Mouse (Mus musculus) heart, postnatal 10 days (tissue): ENCODE data around the gene Gm44965. TPM values are rescaled to one million over a fixed set of nuclear protein-coding genes. Genes with fewer than 3 reads are reported as not detected.

Experiments
- DNase-seq, 2 experiments: peaks; one replicate each; pipeline ENCODE4 v3.0.0; 2021
- intact Hi-C: fragments of 180-260 bp; cut with DNase I; formaldehyde crosslinking; loops from one replicate; pipeline ENCODE4 v1.15.1; 2025
- total RNA-seq, 2 experiments: library from RNA; stranded (reverse); gene quantifications; 2 replicates each; pipeline ENCODE4 v1.2.3; 2021

Gm44965 gene
- 1 to 10 TPM in 1 of 2 experiments, not detected in 1; 5.4 TPM for total RNA-seq

DNA sequence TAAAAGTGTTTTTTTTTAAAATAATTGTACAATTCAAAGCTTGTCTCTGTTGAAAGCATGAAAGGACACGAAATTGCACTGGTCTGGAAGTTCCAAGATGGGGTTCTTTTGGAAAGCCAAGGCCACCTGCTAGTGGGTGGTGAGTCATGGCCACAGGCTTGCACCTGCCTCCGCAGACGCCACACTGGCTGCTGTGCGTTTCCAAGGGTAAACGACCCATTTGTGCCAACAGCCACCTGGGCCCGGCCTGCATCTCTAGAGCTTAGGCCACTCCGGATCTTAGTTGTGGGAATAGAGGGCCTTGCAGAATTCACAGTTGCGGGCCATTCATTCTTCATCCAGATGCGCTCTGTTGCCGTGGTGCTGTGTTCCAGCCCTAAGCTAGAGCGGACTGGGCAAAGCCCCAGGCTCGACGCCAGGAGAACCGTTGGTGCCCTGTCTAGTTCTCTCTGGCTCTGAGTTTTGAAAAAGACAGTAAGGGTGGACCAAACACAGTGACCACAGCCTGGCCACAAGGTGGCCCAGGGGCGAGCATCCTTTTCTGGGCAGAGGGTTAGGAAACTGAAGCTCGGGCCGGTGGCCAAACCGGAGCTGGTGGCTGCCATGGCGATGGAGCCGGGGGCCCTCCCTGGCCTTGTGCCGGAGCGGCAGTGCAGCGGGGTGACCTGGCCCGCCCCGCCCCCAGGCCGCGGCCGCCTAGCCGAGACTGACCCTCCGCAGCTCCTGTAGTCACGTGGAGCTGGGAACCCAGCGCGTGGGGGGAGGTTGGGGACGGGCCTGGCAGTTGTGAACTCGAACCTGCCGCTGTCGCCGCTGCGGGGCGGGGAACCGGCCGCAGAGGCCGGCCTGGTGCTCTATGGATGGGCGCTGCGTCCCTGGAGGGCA is at the start of gene Gm44965, which contains the start of gene Repin1:
Gene Gm44965, plus strand, starts transcription at position 784 of the 885 bp plus-strand sequence.
Gene Repin1, plus strand, starts transcription at position 726 of the 885 bp plus-strand sequence.
- peak; percentile 96 to 97 for DNase-seq
- intact Hi-C loops: no loop called here

DNA sequence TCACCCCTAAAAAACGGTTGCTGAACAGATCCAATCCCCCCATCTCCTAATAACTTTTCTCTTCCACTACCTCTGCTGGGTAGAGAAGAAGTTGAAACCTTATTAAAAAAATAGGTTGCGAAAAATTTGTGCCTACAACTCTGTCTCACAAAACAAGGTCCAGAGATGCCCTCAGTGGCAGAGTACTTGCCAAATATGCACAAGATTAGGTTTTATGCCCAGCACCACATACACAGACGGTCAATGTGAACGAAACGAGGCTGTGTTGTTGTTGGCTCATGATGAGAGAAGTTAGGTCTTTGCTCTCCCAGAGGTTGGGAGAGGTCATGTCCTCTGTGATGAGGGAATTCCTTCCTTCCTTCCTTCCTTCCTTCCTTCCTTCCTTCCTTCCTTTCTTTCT is 48.5 kb upstream of the Gm44965 start:
- intact Hi-C loops: no loop called here
- no peak for DNase-seq

DNA sequence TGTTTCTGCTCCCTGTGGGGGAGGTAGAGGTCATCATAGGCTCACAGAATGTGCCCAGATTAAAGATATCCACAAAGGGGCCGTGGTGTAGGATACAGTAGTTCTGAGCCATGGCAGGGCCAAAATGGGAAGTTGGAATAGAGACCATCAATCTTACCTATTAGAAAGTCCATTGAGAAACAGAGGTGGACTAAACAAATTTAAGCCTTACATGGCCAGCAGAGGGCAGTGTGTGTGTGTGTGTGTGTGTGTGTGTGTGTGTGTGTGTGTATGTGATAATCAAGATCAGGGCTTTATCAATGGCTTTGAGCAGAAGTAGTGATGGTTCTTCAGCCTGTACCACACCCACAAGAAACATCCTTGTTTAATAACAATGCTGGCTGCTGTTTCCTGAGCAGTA is 47.5 kb upstream of the Gm44965 start:
- intact Hi-C loops: loop anchor here (2.0 kb wide), 1 partner anchor 37 kb away; no protein-coding TSS in a partner anchor
- DNase-seq: peak; percentile 30 to 60

DNA sequence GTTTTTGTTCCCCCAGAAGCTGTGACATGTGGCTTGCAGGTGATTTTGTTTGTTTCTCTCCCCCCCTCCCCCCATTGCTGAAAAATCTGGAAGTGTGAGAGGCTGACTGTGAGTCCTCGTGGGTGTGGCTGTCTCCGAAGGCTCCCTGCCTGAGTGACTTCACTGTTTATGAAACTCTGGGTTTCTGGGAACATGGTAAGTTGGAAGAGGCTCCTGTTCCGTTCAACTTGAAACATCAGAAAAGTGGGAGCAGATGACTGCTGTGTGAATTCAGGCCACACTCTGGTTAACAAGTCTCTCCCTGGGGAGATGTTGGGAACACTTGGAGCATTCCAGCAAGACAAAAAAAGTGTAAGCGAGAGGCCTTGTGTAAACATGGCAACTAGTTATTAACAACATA is 46.9 kb upstream of the Gm44965 start:
- intact Hi-C loops: loop anchor here (2.0 kb wide), 1 partner anchor 36 kb away; no protein-coding TSS in a partner anchor
- peak in 1 of 2 experiments; percentile 45 for DNase-seq

DNA sequence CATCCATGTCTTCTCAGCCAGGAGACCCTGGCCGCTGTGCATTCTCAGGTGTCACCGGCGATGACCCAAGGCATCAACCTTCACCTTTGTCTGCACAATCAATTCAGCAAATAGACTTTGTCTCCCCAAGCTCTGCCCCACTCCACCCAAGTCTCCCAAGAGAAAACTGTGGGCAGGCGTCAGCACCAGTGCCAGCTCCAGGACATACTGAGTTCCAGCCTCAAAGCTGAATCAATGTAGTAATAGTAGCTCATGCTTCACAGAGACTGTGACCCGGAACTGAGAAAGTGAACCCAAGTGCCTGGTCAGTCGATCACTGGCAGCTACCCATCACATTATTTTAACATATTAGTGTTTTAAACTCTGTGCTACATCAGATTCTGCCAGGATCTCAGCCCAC is 45.4 kb upstream of the Gm44965 start:
- intact Hi-C loops: no loop called here
- no peak for DNase-seq

DNA sequence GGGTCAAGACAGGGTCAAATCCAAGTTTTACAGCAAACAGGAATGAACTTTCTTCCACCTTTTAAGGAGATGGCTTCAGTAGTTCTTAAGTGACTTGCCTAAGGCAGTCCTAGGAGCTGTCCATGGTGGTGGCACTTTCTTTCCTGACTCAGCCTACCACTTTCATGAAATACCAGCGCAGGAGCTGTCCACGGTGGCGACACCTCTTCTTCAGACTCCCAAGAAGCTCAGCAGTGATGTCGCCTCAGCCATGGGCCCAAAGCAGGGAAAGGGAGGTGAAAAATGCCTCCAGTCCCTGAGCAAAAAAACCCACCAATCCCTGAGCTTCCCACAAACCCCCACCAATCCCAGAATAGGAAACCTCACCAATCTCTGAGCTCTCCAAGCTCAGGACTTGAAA is 40.8 kb upstream of the Gm44965 start:
- intact Hi-C loops: no loop called here
- DNase-seq: no peak

DNA sequence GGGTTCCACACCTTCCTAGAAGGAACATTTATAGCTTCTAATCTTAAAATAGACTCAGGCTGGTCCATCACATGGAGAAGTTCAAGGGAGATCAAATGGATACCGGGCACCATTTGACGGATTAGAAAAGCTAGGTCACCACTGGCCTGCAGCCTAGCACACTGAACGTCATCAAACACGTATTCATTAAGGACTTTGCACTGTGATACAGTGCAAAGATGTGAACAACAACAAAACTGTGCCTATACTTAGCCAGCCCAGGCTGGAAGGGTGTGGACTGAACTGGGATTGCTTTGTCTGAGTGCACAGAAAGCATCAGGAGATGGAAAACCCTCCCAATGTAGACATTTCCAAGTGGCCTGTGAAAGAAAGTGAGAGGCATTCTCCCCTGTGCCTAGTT is 39.9 kb upstream of the Gm44965 start:
- no peak for DNase-seq
- intact Hi-C loops: no loop called here

DNA sequence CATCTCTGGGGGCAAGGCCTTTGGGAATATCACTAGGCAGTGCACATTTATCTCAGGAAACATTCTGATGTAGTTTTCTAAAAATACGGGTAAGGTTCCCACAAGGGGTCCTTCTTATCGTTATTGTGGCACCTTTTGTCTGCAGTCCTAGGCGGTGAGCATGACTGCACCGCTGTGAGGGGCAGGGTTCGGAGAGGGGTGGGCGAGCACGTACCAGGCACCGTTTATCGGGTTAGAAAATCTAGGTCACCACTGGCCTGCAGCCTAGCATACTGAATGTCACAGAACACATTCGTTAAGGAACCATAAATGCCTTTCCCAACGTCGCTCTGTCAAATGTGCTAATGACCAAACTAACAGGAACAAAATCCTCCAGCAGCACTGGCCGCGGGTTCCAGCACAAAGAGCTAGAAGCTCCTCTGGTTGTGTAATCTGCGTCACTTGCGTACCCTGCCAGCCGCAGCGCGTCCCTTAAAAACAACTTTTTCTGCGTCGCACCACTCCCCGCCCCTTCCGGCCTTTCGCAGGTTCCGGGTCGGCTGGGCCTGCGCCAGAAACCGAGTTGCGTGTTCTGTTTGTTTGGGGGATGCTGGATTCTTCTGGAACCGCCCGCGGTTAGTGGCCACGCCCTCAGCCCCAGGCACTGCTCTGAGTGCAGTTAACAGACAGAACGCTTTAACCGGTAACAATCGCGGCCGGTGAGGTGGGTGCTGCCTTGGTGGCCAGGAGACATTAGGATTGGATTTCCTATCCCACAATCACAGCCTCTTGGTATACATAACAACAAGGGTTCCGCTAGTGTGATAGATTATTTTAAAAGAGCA is 39.2 kb upstream of the Gm44965 start, which contains the start of gene Lrrc61:
Gene Lrrc61, plus strand, starts transcription at position 517 of the 824 bp plus-strand sequence.
- DNase-seq: peak; percentile 98 to 99
- intact Hi-C loops: no loop called here

DNA sequence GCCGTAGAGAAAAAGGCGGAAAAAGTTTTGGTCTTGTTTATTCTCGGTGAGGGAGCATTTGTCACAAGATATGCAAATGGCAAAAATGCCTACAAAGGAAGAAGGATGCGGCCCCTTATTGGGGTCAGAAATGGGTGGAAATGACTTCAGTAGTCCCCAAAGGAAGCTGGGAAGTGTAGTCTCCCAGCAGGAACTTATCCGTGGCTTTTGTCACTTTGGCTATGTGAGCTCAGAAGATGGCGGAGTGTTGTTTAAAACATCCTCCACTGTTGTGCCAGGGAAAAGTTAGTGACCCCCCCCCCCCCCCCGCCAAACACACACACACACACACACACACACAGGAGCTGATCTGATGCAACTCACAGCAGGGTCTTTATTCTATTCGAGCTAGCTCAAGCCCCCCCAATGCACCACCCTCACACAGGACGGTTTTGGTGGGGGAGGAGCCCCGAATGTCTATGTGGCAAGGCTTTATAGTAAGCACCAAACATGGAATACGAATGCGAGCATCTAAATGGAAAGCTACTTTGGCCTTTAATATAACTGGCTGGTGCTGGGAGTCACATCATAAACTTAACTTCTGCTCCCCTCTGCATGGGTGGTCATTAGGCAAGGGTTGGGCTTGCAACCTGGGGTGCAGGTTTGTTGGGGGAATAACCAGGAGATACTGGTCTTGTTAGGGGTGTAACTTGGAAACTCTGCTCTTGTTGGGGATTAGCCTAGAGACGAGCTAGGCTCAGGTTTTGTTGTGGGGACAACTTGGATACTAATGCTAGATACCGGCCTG is 38.4 kb upstream of the Gm44965 start:
- DNase-seq: peak; percentile 77 to 78
- intact Hi-C loops: no loop called here

DNA sequence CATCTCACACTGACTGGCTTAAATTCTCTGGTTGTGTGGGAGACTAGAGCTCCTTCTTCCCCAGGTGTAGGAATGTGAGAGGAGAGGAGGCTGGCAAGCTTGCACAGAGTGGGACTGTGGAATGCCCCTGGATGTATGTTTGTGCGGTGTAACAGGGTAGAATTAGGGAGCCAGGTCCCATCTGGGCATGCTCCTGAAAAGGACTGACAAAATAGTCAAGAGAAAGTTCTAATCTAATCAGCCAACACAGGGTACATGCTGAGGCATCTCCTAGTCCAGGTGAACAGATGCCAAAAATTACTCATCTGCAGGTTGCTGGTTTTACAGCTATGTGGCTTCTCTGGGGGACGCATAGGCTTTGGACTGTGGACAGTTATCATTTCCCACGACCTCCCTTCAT is 37.8 kb upstream of the Gm44965 start:
- no peak for DNase-seq
- intact Hi-C loops: no loop called here

DNA sequence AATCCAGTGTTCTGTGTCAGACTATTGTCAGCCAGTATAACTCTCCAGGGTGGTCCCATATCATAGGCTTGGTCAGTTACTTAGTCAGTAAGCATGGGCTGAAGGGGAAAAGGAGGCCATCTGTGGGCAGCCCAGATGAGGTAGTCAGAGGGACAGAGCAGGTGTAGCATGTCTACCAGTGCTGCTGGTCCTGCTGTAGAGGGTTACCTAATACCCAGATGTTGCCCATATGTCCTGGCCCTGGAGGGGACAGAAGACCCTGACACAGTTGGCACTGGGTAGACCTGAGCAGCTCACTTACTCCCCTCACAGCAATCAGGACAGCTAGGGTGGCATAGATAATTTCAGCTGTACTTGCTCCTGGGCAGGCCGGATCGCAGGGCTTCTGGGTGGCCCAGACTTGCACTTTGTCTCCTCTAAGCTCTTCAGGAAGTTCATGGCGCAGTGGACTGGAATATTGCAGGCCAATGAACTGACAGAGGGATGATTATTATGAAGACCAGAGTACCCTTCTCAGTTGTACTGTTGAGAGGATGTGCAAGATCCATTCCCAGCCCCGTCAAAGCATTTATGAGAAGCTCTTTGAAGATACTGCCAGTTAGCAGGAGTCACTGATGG is 27.9 kb upstream of the Gm44965 start:
- intact Hi-C loops: no loop called here
- DNase-seq: no peak

DNA sequence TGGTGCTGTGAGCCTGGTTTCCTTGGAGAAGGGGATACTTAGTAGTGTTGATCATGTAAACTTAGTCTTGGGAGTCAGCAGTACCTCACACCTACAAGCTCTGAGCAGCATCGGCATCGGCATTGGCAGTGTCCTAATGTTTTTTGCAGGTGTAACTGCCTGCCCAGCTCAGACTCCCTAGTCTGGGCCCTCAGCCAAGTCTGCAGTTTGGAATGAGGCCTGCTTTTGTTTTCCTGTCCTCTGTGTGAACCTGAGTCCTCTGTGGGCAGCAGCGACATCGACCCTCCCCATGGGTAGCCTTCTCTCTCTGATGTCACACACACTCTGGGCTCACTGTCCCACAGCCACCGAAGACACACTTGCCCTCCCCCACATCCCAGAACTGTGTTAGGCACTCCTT is 27.4 kb upstream of the Gm44965 start:
- intact Hi-C loops: no loop called here
- DNase-seq: peak; percentile 85 to 86

DNA sequence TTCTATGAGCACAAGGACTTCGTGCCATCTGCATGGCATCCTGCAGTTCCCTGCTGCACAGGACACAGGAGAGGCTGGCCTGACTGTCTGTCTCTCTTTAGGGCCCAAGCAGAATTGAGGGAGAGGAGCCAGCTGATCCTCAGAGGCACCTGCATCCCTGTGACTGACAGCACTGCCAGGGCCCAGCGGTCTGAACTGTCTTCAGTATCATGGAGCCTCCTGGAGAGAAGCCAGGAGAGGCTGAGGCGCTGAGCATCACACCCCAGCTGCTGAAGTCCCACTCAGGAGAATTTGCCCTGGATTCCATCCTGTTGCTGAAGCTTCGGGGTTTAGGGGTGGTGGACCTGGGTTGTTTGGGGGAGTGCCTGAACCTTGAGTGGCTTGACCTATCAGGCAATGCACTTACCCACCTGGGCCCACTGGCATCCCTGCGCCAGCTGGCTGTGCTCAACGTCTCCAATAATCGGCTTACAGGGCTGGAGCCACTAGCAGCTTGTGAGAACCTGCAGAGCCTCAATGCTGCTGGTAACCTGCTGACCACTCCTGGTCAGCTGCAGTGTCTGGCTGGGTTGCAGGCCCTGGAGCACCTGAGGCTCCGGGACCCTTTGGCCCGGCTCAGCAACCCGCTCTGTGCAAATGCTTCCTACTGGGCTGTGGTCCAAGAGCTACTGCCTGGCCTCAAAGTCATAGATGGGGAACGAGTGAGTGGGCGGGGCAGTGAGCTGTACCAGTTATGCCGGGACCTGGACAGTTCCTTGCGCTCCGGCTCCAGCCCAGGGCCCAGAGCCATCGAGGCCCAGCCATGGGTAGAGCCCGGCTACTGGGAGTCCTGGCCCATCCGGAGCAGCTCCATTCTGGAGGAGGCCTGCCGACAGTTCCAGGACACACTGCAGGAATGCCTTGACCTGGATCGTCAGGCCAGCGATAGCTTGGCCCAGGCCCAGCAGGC is 25.4 kb upstream of the Gm44965 start:
- peak; percentile 74 for DNase-seq
- intact Hi-C loops: no loop called here

DNA sequence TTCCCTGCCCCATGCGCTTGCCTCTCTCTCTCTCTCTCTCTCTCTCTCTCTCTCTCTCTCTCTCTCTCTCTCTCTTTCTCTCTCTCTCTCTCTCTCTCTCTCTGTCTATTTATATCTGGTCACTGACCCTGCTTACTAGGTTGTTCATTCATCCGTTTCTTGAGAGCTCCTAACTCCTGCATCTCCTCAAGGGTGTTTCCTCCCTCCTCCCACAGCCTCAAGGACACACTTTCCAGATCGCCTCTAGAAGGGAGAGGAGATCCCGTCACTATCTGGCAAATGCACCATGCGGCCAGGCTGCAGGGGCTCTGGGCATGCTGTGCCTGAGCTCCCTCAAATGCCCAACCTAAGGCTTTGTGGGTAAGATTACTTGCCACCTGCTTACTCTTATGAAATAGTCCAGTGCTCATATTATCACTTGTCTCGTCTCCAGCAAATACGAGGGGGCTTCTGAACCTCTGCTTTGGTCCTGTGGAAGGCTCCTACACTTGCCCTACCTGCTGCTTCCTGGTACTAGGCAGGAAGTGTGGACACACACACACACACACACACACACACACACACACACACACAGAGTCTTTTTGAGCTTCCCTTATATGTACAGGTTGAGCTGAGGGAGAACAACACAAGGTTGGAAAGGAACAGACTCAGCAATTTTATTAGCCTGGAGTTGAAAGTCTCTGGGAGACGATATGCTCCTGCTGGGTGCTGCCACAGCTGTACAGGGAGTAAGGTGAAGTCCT is 24.5 kb upstream of the Gm44965 start:
- peak in 1 of 2 experiments; percentile 35 for DNase-seq
- intact Hi-C loops: no loop called here

DNA sequence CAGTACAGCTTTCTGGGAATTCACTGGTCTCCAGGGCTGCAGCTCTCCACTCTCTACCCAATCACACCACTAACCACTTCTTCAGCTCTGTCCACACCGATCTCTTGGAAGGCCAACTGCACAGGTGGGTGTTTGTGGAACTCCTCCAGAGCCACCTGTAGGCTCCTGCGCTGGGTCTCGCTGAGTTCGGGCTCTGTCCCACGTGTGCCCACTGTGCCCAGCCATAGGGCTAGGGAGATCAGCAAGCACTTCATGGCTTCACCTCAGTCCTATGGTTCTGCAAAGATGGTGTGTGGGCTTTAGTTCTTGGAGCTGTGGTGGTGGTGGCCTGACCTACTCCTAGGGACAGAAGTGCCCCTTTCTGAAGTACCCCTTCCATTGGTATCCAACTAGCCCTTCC is 21.7 kb upstream of the Gm44965 start:
- intact Hi-C loops: no loop called here
- no peak for DNase-seq

DNA sequence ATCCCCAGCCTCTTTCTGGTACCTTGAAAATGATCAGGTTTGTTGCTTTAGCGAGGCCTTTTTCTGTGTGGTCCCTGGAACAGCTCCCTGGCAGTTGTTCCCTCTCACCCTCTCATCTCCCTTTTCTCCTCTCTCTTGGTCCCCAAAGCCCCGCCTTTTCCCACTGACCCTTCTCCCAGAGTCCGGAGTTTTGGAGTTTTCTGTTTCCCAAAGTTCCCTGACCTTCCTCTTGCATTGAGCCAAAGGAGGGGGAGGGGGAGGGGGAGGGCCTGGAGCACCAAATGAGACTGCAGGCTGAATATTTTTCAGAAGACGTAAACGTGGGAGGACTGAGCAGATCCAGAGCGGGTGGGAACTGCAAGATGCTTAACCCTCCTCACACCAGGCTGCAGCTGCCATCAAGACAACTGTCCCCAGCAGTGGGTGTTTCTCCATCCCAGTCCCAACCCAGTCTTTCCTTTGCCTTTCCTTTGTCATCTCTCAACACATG is 21.1 kb upstream of the Gm44965 start, which contains the start of gene Rarres2:
Gene Rarres2, minus strand, starts transcription at position 218 of the 490 bp plus-strand sequence.
- intact Hi-C loops: no loop called here

DNA sequence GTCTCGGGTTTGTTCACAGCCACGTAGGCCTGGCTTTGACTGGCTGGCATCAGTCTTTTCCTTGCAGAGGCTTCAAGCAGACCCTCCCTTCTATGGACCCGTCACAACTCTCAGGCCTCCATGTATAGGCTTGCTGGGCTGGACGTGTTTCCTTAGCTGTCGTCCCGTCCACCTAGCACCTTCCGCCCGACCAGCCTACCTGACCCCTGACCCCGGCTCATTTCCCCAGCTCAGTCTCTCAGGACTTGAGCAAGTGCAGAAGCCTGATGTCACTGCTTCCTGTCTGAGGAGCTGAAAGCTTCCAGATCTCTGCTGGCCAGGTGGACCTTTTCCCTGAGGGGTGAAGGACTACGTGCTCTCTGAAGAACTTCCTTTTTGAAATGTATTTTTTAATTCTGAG is 20.5 kb upstream of the Gm44965 start:
- intact Hi-C loops: no loop called here
- DNase-seq: peak; percentile 52 to 59

More for the DNA sequence above, 21.1 kb upstream of the Gm44965 start, which contains the start of gene Rarres2:
- DNase-seq: peak; percentile 73 to 74

DNA sequence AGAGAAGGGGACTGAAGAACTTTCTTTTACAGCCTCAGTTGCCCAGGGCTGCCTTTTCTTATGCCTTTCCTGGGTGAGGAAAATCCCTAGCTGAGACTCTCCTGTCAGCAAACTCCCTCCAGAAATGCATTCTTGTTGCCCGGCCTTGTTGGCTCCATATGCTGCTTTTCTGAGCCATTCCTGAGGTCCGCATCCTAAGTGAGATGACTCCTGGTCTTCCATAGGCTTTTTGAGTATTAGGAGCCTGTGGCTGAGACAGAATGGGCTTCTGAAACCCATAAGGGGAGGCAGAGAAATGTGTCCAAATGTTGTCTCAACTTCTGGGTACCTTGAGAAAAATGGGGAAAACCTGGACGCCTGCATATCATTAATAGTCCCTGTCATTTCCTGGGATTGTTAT is 19.8 kb upstream of the Gm44965 start:
- intact Hi-C loops: no loop called here
- no peak for DNase-seq
